Comparison of ENCODE assay signal across 17 mouse cellular contexts in the genomic region with DNA sequence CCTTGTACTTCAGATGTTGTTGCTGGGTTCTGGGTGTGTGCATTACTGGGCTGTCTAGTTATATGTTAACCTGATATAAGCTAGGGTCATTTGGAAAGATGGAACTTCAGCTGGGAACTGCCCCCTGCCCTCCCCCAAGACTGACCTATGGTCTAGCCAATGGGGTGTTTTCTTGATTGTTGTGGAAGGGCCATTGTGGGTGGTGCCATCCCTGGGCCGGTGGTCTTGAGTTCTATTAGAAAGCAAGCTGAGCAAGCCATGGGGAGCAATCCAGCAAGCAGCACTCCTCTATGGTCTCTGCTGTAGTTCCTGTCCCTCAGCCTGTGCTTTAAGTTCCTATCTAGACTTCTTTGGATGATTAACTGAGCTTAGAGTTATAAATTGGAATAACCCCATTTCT.
A peak's percentile ranks its signal among the peaks of the same experiment; 100 is the strongest.
DNase-seq lines count a peak whose midpoint lies in the region; TF ChIP-seq lines count a peak whose summit lies in the region.
"Had no signal": no experiment of that assay in that cellular context is flagged by ENCODE, and none has a peak within 500 bp of the region (broad histone marks: within the 10 kb centered on the region; RNA-seq: fewer than 3 reads in every experiment).

No protein-coding gene starts in this region.

- WGBS in limb, embryonic 10.5 days: 85% methylated on average over 1 of the region's 1 CpGs

- no peak for TF ChIP-seq CTCF in E14TG2a.4 (conservative IDR thresholded peaks at IDR 0.05; ENCODE audit: low read length)
- no peak for TF ChIP-seq CTCF in ES-Bruce4 (IDR thresholded peaks at IDR 0.05; ENCODE audit: low read depth, low read length)

- peaks cover 81% of the 10 kb centered on the region for H3K4me1 ChIP-seq in E14TG2a.4 (replicated peaks; ENCODE audit: low read depth, low read length)
- peaks cover 11% of the 10 kb centered on the region for H3K4me1 ChIP-seq in ES-Bruce4 (ENCODE audit: control insufficient read depth, insufficient read depth, low read length)
- peaks cover 10 to 35% of the 10 kb centered on the region in 2 experiments; a peak in 3 of 4 replicates for H3K4me1 ChIP-seq in ES-E14 (ENCODE audit: control insufficient read depth in 2 of 2, insufficient read depth in 2 of 2, low read length in 2 of 2, poor library complexity in 1 of 2)
- H3K4me1 ChIP-seq in limb, embryonic 10.5 days: peaks cover 83% of the 10 kb centered on the region

- H3K36me3 ChIP-seq in E14TG2a.4 (ENCODE audit: insufficient read depth, low read length) (peaks cover 43% of the 10 kb centered on the region), ES-Bruce4 (ENCODE audit: control insufficient read depth, insufficient read depth, low read length, poor library complexity, severe bottlenecking) (no peaks in the 10 kb centered on the region), ES-E14 (ENCODE audit: control insufficient read depth, insufficient read depth, low read length, poor library complexity, severe bottlenecking) (peaks cover 7% of the 10 kb centered on the region; the same call in 1 of the 2 replicates)
- peaks cover 20% of the 10 kb centered on the region for H3K36me3 ChIP-seq in limb, embryonic 10.5 days
- H3K36me3 ChIP-seq: forebrain, embryonic 15.5 days had no signal

- peak overlapping the region; percentile 91 for H3K27ac ChIP-seq in ES-Bruce4 (ENCODE audit: insufficient read depth, low read length)
- peak overlapping the region; percentile 92; the same call in 1 of the 2 replicates for H3K27ac ChIP-seq in ES-E14 (ENCODE audit: insufficient read depth, low read depth, low read length, poor library complexity, severe bottlenecking)
- peak overlapping the region; percentile 88 for H3K27ac ChIP-seq in limb, embryonic 10.5 days
- H3K27ac ChIP-seq: forebrain, embryonic 13.5 days; forebrain, embryonic 15.5 days had no signal

- DNase-seq in ES-E14 (ENCODE audit: low read depth, low spot score): no peak
- no peak for DNase-seq in limb, embryonic 10.5 days (ENCODE audit: low spot score)
- no peak for DNase-seq in thymus, postnatal 0 days (ENCODE audit: low spot score)
- DNase-seq in gastrocnemius, adult 18-20 months (ENCODE audit: low spot score): no peak
- DNase-seq in cerebellum, adult 18-20 months: no peak
- DNase-seq: adrenal gland, adult 8-10 months; adrenal gland, postnatal 14 days; cerebellum, adult 11 months; cerebellum, adult 2 months; cerebellum, adult 9-10 months; cerebellum, postnatal 10 days; cerebellum, postnatal 25 days; forebrain, postnatal 0 days had no signal

- no peak for TF ChIP-seq POLR2A in ES-Bruce4 (IDR thresholded peaks at IDR 0.05; ENCODE audit: insufficient read depth, low read length)

- H3K4me3 ChIP-seq in E14TG2a.4 (replicated peaks; ENCODE audit: low read length): peak overlapping the region; percentile 77
- H3K4me3 ChIP-seq in ES-Bruce4 (ENCODE audit: low read depth, low read length): no peak overlapping the region; the same call in 1 of the 2 replicates
- peak overlapping the region; percentile 49 to 54; a peak in 3 of 4 replicates for H3K4me3 ChIP-seq in ES-E14 (ENCODE audit: insufficient read depth in 1 of 2, low read depth in 1 of 2, low read length in 2 of 2, poor library complexity in 1 of 2, severe bottlenecking in 1 of 2)
- H3K4me3 ChIP-seq in limb, embryonic 10.5 days: no peak overlapping the region
- H3K4me3 ChIP-seq: forebrain, embryonic 13.5 days; forebrain, embryonic 15.5 days had no signal

- in situ Hi-C loops in ES-E14 (cut with MboI; ENCODE audit: low sequenced_read_pairs in 2 of 2, unreplicated experiment in 2 of 2): no loop called here

- no peak overlapping the region; the same call in 1 of the 2 replicates for H3K9ac ChIP-seq in ES-Bruce4 (ENCODE audit: low read depth, poor library complexity, severe bottlenecking)
- no peak overlapping the region for H3K9ac ChIP-seq in ES-E14 (ENCODE audit: insufficient read depth, low read depth, low read length, poor library complexity, severe bottlenecking)
- H3K9ac ChIP-seq: forebrain, embryonic 13.5 days; forebrain, embryonic 15.5 days; forebrain, postnatal 0 days had no signal

- H3K27me3 ChIP-seq in E14TG2a.4 (ENCODE audit: insufficient read depth, low read length) (no peaks in the 10 kb centered on the region), ES-Bruce4 (ENCODE audit: control insufficient read depth, insufficient read depth, low read length, poor library complexity, severe bottlenecking) (no peaks in the 10 kb centered on the region)
- no peaks in the 10 kb centered on the region for H3K27me3 ChIP-seq in limb, embryonic 10.5 days (ENCODE audit: low read depth, poor library complexity, severe bottlenecking)
- H3K27me3 ChIP-seq: forebrain, embryonic 13.5 days; forebrain, embryonic 15.5 days had no signal

- TF ChIP-seq EP300 in ES-Bruce4 (IDR thresholded peaks at IDR 0.05; ENCODE audit: insufficient read depth, low read depth, low read length): no peak

- peaks cover 13% of the 10 kb centered on the region for H3K9me3 ChIP-seq in E14TG2a.4 (ENCODE audit: low read length)
- H3K9me3 ChIP-seq in ES-Bruce4 (replicated peaks; ENCODE audit: control insufficient read depth, insufficient read depth, low read length, poor library complexity, severe bottlenecking): no peaks in the 10 kb centered on the region
- H3K9me3 ChIP-seq in ES-E14 (ENCODE audit: control insufficient read depth, insufficient read depth, low read depth, low read length): no peaks in the 10 kb centered on the region
- no peaks in the 10 kb centered on the region for H3K9me3 ChIP-seq in limb, embryonic 10.5 days (replicated peaks)
- H3K9me3 ChIP-seq: forebrain, embryonic 13.5 days; forebrain, embryonic 15.5 days had no signal

TF ChIP-seq in ES-E14, 5 proteins besides CTCF, POLR2A, EP300 and RAD21:
- TF ChIP-seq ZC3H11A (IDR thresholded peaks at IDR 0.05; ENCODE audit: borderline replicate concordance, low read depth, low read length) (no peak), CHD2 (IDR thresholded peaks at IDR 0.05; ENCODE audit: low read depth, low read length) (no peak), ZNF384 (IDR thresholded peaks at IDR 0.05; ENCODE audit: low read depth, low read length) (no peak), HCFC1 (IDR thresholded peaks at IDR 0.05; ENCODE audit: borderline replicate concordance, insufficient read depth, low read length) (no peak), MAFK (IDR thresholded peaks at IDR 0.05; ENCODE audit: insufficient read depth, low read depth, low read length) (no peak)

Comparison
In these comparisons a context has a peak if more than half of its experiments do, and no peak if none do; other contexts are left out.
1. H3K4me3 ChIP-seq: peak in E14TG2a.4 (single experiment) and ES-E14 (2 of 2); none in ES-Bruce4 (single experiment) and limb, embryonic 10.5 days (single experiment).
2. Peak in every context shown above with its lines, with median percentiles within 50 percentile points of each other: H3K27ac ChIP-seq.